Mouse (Mus musculus): ENCODE data around the gene Sbf2. TPM values are rescaled to one million over a fixed set of nuclear protein-coding genes. Genes with fewer than 3 reads are reported as not detected.

Gene Sbf2
- polyA plus RNA-seq, 1 experiment from 2014 or later, result 68.8 TPM

DNA sequence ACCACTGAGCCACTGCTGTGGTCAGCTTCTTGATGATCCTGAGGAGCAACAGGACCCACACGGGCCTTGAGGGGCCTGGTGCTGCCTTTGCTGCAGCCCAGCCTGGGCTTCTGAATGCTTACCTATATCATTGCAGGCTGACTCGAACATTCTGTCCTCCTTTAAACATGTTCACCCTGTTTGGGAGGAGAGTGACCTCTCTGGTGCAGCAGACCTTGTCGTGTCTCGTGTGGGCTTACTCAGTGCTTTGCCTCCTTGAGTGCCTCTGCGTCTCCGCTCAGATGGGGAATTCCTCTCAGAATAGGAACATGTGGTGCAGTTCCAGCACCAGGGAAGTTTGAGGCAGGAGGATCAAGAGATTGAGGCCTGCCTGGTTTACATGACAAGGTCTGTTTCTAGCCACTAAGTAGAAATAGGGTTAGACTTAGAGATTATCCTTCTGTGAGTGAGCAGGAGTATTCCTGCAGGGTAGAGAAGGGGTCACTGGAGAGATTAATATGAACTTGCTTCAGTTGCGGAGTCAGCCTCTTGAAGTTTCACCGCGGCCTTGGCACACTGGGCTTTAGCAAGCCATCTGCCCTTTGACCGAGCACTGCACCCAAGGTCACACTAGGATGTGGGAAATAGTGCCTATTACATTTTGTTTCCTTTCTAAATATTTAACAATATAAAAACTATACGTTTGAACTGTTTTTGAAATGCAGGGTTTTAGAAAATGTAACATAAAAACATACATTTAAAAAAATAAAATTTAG lies 356.3 kb downstream of the Sbf2 start:
- ATAC-seq (replicated peaks), result no peak
- Histone ChIP-seq H3K4me1 (peaks cover 8% of the 10 kb centered on the region), H3K4me2 (replicated peaks) (no peak overlapping the region), H3K4me3 (no peak overlapping the region), H3K36me3 (no peaks in the 10 kb centered on the region), H3K27ac (replicated peaks) (no peak overlapping the region), H3K27me3 (no peaks in the 10 kb centered on the region), H3K9me3 (no peaks in the 10 kb centered on the region), H3K9ac (replicated peaks) (no peak overlapping the region)
- 89% methylated on average over 11 of the region's 11 CpGs for WGBS

Other genes with a start within 250 kb of the Sbf2 start
- 3.7 and 5.3 TPM in 2 replicates for gene Adm, start 12.7 kb upstream of the Sbf2 start, polyA plus RNA-seq (2015; fragmentation: Nextera tagmentation; extraction: Ambion mirVana)
- 4.4 and 4.8 TPM in 2 replicates for gene Ampd3, start 153.3 kb upstream of the Sbf2 start, polyA plus RNA-seq (2015; fragmentation: Nextera tagmentation; extraction: Ambion mirVana)
- gene Rnf141, start 229.5 kb upstream of the Sbf2 start, polyA plus RNA-seq (2015; fragmentation: Nextera tagmentation; extraction: Ambion mirVana), result 36.1 and 41.1 TPM in 2 replicates
- 3.5 and 4.1 TPM in 2 replicates for gene Lyve1, start 248.3 kb upstream of the Sbf2 start, polyA plus RNA-seq (2015; fragmentation: Nextera tagmentation; extraction: Ambion mirVana)

All from forebrain, embryonic 15.5 days (tissue).